Mouse (Mus musculus) liver, adult 2 months (tissue): ENCODE data around the gene BC028528. TPM values are rescaled to one million over a fixed set of nuclear protein-coding genes. Genes with fewer than 3 reads are reported as not detected.

Experiments
- DNase-seq: peaks from one replicate; pipeline ENCODE4 v3.0.0-alpha.2; 2011; ENCODE audit warnings: low read depth, low spot score; ENCODE audit errors: extremely low read depth
- H3K27ac ChIP-seq: fragments of 200-500 bp; replicated peaks from 2 replicates; pipeline ENCODE4 v1.5.1; 2012; ENCODE audit warnings: low read depth, mild to moderate bottlenecking, control low read depth, inconsistent platforms, low read length; ENCODE audit not compliant: insufficient read depth
- H3K27me3 ChIP-seq: fragments of 200-500 bp; 2 replicates; pipeline ENCODE4 v1.6.1; 2012; ENCODE audit warnings: mild to moderate bottlenecking, moderate library complexity, low read length, inconsistent platforms; ENCODE audit not compliant: control insufficient read depth, insufficient read depth
- H3K36me3 ChIP-seq: fragments of 200-500 bp; 2 replicates; pipeline ENCODE4 v1.6.1; 2012; ENCODE audit warnings: low read length, inconsistent platforms; ENCODE audit not compliant: control insufficient read depth, insufficient read depth
- H3K4me1 ChIP-seq: fragments of 200-500 bp; 2 replicates; pipeline ENCODE4 v1.6.1; 2011; ENCODE audit warnings: low read length; ENCODE audit not compliant: control insufficient read depth, insufficient read depth
- H3K4me3 ChIP-seq: fragments of 200-500 bp; 2 replicates; pipeline ENCODE4 v1.5.1; 2011; ENCODE audit warnings: low read depth, mild to moderate bottlenecking, control low read depth, low read length, moderate library complexity; ENCODE audit not compliant: insufficient read depth
- H3K79me2 ChIP-seq: fragments of 200-500 bp; 2 replicates; pipeline ENCODE4 v1.6.1; 2012; ENCODE audit warnings: inconsistent platforms, mild to moderate bottlenecking, low read length, moderate library complexity; ENCODE audit not compliant: control insufficient read depth, insufficient read depth
- H3K9ac ChIP-seq: fragments of 200-500 bp; 2 replicates; pipeline ENCODE4 v1.6.1; 2012; ENCODE audit warnings: low read depth, mild to moderate bottlenecking, control low read depth, inconsistent platforms, low read length
- CTCF ChIP-seq: fragments of 200-500 bp; IDR thresholded peaks from 2 replicates; pipeline ENCODE4 v1.5.1; 2011; ENCODE audit warnings: low read depth, low read length, control low read depth
- POLR2A ChIP-seq: fragments of 200-500 bp; IDR thresholded peaks from 2 replicates; pipeline ENCODE4 v1.6.1; 2011; ENCODE audit warnings: low read length, control low read depth; ENCODE audit not compliant: insufficient read depth; ENCODE audit errors: extremely low read depth
- WGBS: fragments of 180-500 bp; shearing (Covaris S2); methylation state at CpG from one replicate; pipeline ENCODE4 v1.1.7; 2018; 5-methylcytosine and 5-hydroxymethylcytosine counted together
- polyA plus RNA-seq: library from polyadenylated mRNA; depleted of rRNA; stranded (reverse); fragments of >200 nt; gene quantifications from 2 replicates; pipeline ENCODE4 v1.2.3, GENCODE M21; 2012
- total RNA-seq: library from RNA; depleted of rRNA; stranded (reverse); fragments of >200 nt; gene quantifications from 2 replicates; pipeline ENCODE4 v1.2.3, GENCODE M21; 2014

The BC028528 gene
- total and polyA plus RNA-seq, 2 experiments = 0.98 to 5.3 TPM

- 0 out of 2 replicates have a peak, but pooled peaks have one; percentile 9 for TF ChIP-seq POLR2A
- no peak for TF ChIP-seq CTCF
- no peaks in the 10 kb centered on the region for H3K79me2 ChIP-seq
- H3K27me3 ChIP-seq = no peaks in the 10 kb centered on the region
- no peak overlapping the region for H3K9ac ChIP-seq
- peak; percentile 82 for DNase-seq
- H3K4me1 ChIP-seq = peaks cover 16% of the 10 kb centered on the region
- H3K4me3 ChIP-seq = no peak overlapping the region
- H3K27ac ChIP-seq = peak overlapping the region; percentile 43; the same call in 1 of the 2 replicates
- WGBS = 53% methylated on average over 4 of the region's 4 CpGs
- no peaks in the 10 kb centered on the region for H3K36me3 ChIP-seq
Observed at GRCm38 (mm10) chr3:95887596-95887995, 4.2 kb downstream of the BC028528 start.

GRCm38 (mm10) chr3:95884400-95884799, 7.4 kb downstream of the BC028528 start:
- Histone ChIP-seq H3K9ac (no peak overlapping the region), H3K4me1 (peaks cover 13% of the 10 kb centered on the region), H3K79me2 (no peaks in the 10 kb centered on the region), H3K27me3 (no peaks in the 10 kb centered on the region), H3K4me3 (no peak overlapping the region), H3K27ac (peak overlapping the region; percentile 38), H3K36me3 (peaks cover 5% of the 10 kb centered on the region; the same call in 1 of the 2 replicates)
- TF ChIP-seq CTCF (no peak), POLR2A (no peak)
- WGBS = 49% methylated on average over 5 of the region's 5 CpGs
- peak; percentile 86 for DNase-seq

- WGBS = 1% methylated on average over 24 of the region's 24 CpGs
- Histone ChIP-seq H3K4me1 (peaks cover 19% of the 10 kb centered on the region), H3K27ac (peak overlapping the region; percentile 79), H3K4me3 (peak overlapping the region; percentile 57), H3K27me3 (no peaks in the 10 kb centered on the region), H3K36me3 (peaks cover 5% of the 10 kb centered on the region; the same call in 1 of the 2 replicates), H3K79me2 (no peaks in the 10 kb centered on the region), H3K9ac (peak overlapping the region; percentile 76)
- TF ChIP-seq POLR2A = no peak
- peak; percentile 64 for TF ChIP-seq CTCF
- peak; percentile 60 for DNase-seq
Observed at GRCm38 (mm10) chr3:95882816-95883425, 8.9 kb downstream of the BC028528 start.

- H3K4me3 ChIP-seq = peak within 1 kb of the TSS; percentile 69
- H3K9ac ChIP-seq = peak within 1 kb of the TSS; percentile 76
- no peak for TF ChIP-seq CTCF
- peak; percentile 93 for TF ChIP-seq POLR2A
- WGBS = under 1% methylated on average over 66 of the region's 66 CpGs
- no peaks in the 10 kb centered on the region for H3K79me2 ChIP-seq
- H3K27me3 ChIP-seq = no peaks in the 10 kb centered on the region
- peak; percentile 96 for DNase-seq
- H3K36me3 ChIP-seq = peaks cover 5% of the 10 kb centered on the region; the same call in 1 of the 2 replicates
- H3K4me1 ChIP-seq = peaks cover 15% of the 10 kb centered on the region
- peak within 1 kb of the TSS; percentile 79 for H3K27ac ChIP-seq
Observed at GRCm38 (mm10) chr3:95881979-95882815, 9.6 kb downstream of the BC028528 start, which contains the start of gene Ciart. TSS of gene Ciart (minus strand) at chr3:95882251.

- Histone ChIP-seq H3K4me1 (peaks cover 8% of the 10 kb centered on the region), H3K36me3 (peaks cover 5% of the 10 kb centered on the region; the same call in 1 of the 2 replicates), H3K79me2 (peaks cover 5% of the 10 kb centered on the region; the same call in 1 of the 2 replicates), H3K27ac (peak overlapping the region; percentile 88), H3K9ac (no peak overlapping the region), H3K27me3 (no peaks in the 10 kb centered on the region), H3K4me3 (no peak overlapping the region)
- no peak for TF ChIP-seq CTCF
- no peak for TF ChIP-seq POLR2A
- DNase-seq = peak; percentile 88
- 33% methylated on average over 4 of the region's 4 CpGs for WGBS
Observed at GRCm38 (mm10) chr3:95879063-95879462, 12.7 kb downstream of the BC028528 start.
